26 mouse cellular contexts compared by ENCODE assay signal in genomic region chr5:121664971-121665370, GRCm38 (mm10).
"Had no signal": no experiment of that assay in that cellular context is flagged by ENCODE, and none has a peak within 500 bp of the region (broad histone marks: within the 10 kb centered on the region; RNA-seq: fewer than 3 reads in every experiment).

No protein-coding gene starts in this region.

- H3K9ac ChIP-seq: embryonic facial prominence, embryonic 12.5 days; embryonic facial prominence, embryonic 13.5 days; embryonic facial prominence, embryonic 15.5 days; forebrain, embryonic 12.5 days; forebrain, embryonic 13.5 days; forebrain, embryonic 15.5 days; forebrain, postnatal 0 days had no signal

- H3K27me3 ChIP-seq: embryonic facial prominence, embryonic 12.5 days; embryonic facial prominence, embryonic 13.5 days; embryonic facial prominence, embryonic 15.5 days; forebrain, embryonic 12.5 days; forebrain, embryonic 13.5 days; forebrain, embryonic 15.5 days had no signal

- H3K4me3 ChIP-seq: embryonic facial prominence, embryonic 10.5 days; embryonic facial prominence, embryonic 12.5 days; embryonic facial prominence, embryonic 13.5 days; embryonic facial prominence, embryonic 15.5 days; erythroblast, embryonic 14.5 days; forebrain, embryonic 10.5 days; forebrain, embryonic 12.5 days; forebrain, embryonic 13.5 days; forebrain, embryonic 15.5 days; gastrocnemius, adult 2 months; heart, adult 2 months had no signal

- DNase-seq: cerebellum, adult 8-10 months; cerebellum, adult 9-10 months; cerebellum, adult 9-11 months; cerebellum, postnatal 10 days; cerebellum, postnatal 14 days; cerebellum, postnatal 25 days; cerebellum, postnatal 36 days; embryo, embryonic 11 days; forebrain, postnatal 0 days; gastrocnemius, adult 2 months; gastrocnemius, postnatal 10 days; gastrocnemius, postnatal 14 days; gastrocnemius, postnatal 25 days; gastrocnemius, postnatal 36 days; heart, adult 11 months; heart, adult 18-20 months; heart, adult 2 months had no signal

- H3K27ac ChIP-seq: embryonic facial prominence, embryonic 10.5 days; embryonic facial prominence, embryonic 12.5 days; embryonic facial prominence, embryonic 13.5 days; embryonic facial prominence, embryonic 15.5 days; forebrain, embryonic 10.5 days; forebrain, embryonic 12.5 days; forebrain, embryonic 13.5 days; forebrain, embryonic 15.5 days; gastrocnemius, adult 2 months; heart, adult 2 months had no signal
